Mouse (Mus musculus): ENCODE results near the gene Npepps. TPM values are rescaled to one million over a fixed set of nuclear protein-coding genes. Genes with fewer than 3 reads are reported as not detected.
A peak's percentile ranks its signal among the peaks of the same experiment; 100 is the strongest.
"Not testable (repeated sequence)": the region's sequence is repeated elsewhere in the genome, so short reads cannot be mapped to it uniquely, and the experiment has no call there.

Gene Npepps
- polyA plus RNA-seq (2016; fragmentation: Nextera tagmentation; extraction: Ambion mirVana), result 127 and 133 TPM in 2 replicates

DNA sequence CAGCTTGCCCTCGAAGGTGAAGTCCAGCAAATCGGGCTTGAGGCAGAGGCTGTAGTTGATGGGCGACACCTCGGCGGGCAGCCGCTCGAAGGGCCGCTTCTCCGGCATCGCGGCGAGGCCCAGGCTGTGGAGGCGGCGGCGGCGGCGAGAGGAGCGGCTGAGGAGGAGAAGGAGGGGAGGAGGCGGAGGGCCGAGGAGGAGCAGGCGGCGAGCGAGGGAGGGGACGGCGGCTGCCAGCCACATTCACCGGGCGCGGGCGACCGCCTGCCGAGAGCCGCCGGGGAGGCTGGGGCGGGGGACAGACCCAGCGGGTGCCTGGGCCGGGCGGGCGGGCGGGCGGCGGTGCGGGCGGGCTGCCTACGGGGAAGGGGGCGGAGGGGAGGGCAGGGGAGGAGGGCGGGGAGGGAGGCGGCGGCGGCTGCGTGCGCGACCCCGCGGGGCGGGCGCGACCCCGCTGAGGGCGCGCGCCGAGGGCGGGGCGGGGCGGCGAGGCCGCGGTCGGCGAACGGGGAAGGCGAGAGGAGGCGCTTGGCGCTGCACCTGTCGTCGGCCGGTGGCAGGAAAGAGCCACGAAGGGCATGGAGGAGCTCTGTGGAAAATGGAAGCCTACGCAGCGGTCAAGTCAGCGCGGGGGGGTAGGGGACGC, at the start of gene Npepps:
Gene Npepps, minus strand, starts transcription at position 423 of the 646 bp plus-strand sequence.
- ATAC-seq (ENCODE audit: low FRiP score, low read depth), result peak; percentile 64
- Histone ChIP-seq H3K4me1 (peaks cover 13% of the 10 kb centered on the region), H3K9me3 (no peaks in the 10 kb centered on the region), H3K27me3 (replicated peaks) (no peaks in the 10 kb centered on the region), H3K4me3 (peak within 1 kb of the TSS; percentile 98), H3K36me3 (no peaks in the 10 kb centered on the region), H3K9ac (peak within 1 kb of the TSS; percentile 99), H3K27ac (peak within 1 kb of the TSS; percentile 97), H3K4me2 (replicated peaks) (peak within 1 kb of the TSS; percentile 66)
- WGBS, result under 1% methylated on average over 66 of the region's 83 CpGs

DNA sequence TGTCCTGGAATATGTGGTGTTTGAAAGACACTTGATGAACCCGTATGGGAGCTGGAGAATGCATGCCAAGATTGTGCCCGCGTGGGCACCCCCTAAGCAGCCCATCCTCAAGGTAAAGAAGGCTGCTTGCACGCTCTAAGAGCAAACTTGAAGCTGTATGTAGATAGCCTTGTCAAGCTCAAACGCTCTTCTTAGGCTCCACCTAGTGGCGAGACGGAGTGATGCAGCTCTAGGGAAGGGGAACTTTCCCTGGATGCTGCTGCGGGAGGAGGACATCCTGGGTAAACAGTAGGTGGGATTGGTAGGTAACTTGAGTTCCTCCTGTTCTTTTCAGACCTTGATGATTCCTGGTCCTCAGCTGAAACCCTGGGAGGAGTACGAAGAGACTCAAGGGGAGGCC, 47.7 kb upstream of the Npepps start:
- H3K36me3 ChIP-seq, result peaks cover 61% of the 10 kb centered on the region
- H3K9ac ChIP-seq, result no peak overlapping the region
- no peak overlapping the region for H3K4me2 ChIP-seq (replicated peaks)
- no peaks in the 10 kb centered on the region; the same call in 1 of the 2 replicates for H3K4me1 ChIP-seq
- no peak overlapping the region for H3K27ac ChIP-seq
- no peak overlapping the region for H3K4me3 ChIP-seq
- no peaks in the 10 kb centered on the region for H3K27me3 ChIP-seq (replicated peaks)
- WGBS, result 31% methylated on average over 9 of the region's 9 CpGs
- ATAC-seq (ENCODE audit: low FRiP score, low read depth), result no peak
- H3K9me3 ChIP-seq, result no peaks in the 10 kb centered on the region

DNA sequence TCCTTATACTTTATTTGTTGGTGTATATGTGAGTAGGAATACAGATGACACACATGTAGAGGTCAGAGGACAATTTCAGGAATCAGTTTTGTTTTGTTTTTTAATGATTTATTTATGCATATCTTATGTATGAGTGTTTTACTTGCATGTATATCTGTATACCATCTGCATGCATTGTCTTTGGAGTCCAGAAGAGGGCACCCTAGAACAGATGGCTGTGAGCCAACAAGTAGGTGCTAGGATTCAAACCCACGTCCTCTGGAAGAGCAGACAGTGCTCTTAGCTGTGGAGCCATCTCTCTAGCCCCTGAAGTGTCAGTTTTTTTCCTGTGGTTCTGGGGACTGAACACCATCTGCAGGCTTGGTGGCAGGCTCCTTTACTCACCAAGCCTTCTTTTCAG, 44.8 kb upstream of the Npepps start:
- ATAC-seq (ENCODE audit: low FRiP score, low read depth), result no peak
- Histone ChIP-seq H3K4me2 (replicated peaks) (no peak overlapping the region), H3K4me3 (no peak overlapping the region), H3K27ac (no peak overlapping the region), H3K27me3 (replicated peaks) (no peaks in the 10 kb centered on the region), H3K36me3 (peaks cover 64% of the 10 kb centered on the region), H3K9ac (no peak overlapping the region), H3K9me3 (no peaks in the 10 kb centered on the region), H3K4me1 (no peaks in the 10 kb centered on the region)
- WGBS, result 82% methylated on average over 1 of the region's 1 CpGs

DNA sequence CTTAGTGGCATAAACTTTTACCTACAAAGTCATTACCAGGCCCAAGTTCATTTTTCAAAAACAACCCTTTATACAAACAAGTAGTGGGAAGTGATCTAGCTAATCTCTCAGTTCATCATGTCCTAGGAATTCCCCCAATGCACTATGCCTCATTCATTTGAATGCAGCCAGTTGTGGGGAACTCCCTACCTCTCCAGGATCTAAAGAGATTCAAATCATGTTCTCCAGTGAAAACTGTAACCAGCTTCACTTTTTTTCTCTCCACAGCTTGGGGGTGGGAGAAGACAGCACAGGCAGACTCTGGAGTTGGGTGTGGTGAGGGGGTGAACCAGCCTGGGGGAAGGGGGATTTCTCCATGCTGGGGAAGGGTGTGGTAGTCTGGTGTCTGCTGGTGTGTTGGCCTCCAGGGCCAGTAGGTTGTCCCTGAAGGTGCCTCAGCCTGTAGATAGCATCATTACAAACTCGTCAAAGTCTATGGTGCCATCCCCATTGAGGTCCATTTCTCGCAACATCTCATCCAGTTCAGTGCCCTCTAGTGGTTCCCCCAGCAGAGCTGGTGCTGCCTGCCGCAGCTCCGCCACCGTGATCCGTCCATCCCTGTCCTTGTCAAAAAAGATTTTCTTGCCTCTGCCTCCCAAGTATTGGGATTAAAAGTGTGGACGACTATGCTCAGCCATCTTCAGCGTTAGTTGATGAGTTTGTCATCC, 41.6 kb upstream of the Npepps start:
- not testable (repeated sequence) for H3K9ac ChIP-seq; H3K4me2 ChIP-seq (replicated peaks); ATAC-seq (ENCODE audit: low FRiP score, low read depth); H3K27me3 ChIP-seq (replicated peaks); H3K4me3 ChIP-seq; H3K4me1 ChIP-seq; H3K9me3 ChIP-seq; H3K27ac ChIP-seq
- H3K36me3 ChIP-seq, result peaks cover 46% of the 10 kb centered on the region
- 81% methylated on average over 8 of the region's 8 CpGs for WGBS

DNA sequence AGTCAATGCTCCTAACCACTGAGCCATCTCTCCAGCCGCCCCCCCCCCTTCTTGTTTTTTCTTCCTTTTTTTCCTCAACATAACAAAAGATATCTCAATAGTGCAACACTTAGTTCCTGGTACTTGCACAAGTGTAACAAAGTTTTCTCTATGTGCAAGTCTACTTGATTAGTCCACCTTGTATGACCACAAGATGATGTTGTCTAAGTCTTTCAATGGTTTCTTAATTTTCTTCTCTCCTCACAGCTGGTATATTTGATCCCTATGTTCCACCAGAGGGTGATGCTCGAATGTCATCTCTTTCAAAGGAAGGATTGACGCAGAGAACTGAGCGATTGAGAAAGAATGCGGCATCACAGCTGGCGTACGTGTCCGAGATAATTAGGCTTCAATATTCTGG, 40.8 kb upstream of the Npepps start:
- Histone ChIP-seq H3K4me1 (peaks cover 3% of the 10 kb centered on the region; the same call in 1 of the 2 replicates), H3K27me3 (replicated peaks) (no peaks in the 10 kb centered on the region), H3K4me3 (no peak overlapping the region), H3K27ac (no peak overlapping the region), H3K4me2 (replicated peaks) (no peak overlapping the region), H3K9me3 (no peaks in the 10 kb centered on the region), H3K36me3 (peaks cover 37% of the 10 kb centered on the region), H3K9ac (no peak overlapping the region)
- ATAC-seq (ENCODE audit: low FRiP score, low read depth), result no peak
- 93% methylated on average over 8 of the region's 8 CpGs for whole genome bisulfite sequencing

DNA sequence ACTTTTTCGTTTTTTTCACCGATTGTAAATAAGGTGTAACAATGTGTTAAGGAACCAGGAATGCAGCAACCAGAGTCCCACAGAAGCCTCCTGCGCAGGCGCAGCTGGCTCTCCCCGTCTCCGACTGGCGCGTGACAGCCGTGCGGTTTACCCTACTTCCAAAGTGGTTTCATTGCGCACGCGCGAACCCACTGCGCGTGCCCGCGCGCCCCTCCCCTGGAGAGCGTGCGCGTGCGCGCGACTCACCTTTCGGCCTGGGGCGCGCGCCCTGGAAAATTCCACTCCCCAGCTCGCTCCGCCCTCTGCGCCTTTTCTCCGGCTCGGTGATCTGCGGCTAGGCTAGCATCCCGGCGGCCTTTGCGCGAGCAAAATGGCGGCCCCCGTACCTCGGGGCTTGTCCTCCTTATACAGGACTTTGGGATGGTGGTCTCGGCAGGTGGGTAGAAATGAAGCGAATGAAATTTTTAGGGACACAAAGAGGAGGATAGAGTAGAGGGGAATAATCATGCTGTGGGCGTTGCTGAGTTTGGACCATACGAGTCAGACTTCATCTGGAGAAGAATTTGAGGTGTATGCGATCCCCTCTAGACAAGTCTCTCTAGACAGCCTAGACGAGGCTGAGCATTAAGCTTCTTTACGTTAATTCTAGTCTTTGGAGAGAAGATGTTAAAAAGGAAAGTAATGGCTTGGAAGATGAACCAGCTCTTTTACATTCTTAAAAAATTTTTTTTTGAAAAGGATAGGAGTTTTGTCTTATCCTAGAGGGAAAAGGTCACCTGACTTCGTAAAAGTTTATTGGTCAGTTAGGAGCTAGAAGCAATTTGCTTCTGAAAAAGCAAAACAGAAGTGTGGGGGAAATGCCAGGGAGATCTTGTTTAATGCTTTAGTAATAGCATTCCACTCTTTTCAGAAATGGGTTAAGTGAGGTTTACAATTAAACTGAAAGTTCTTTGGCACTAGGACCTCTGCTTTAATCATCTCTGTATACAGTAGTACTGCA, 35.4 kb upstream of the Npepps start, which contains the start of gene Mrpl45:
Gene Mrpl45, plus strand, starts transcription at position 213 of the 1,000 bp plus-strand sequence.
- ATAC-seq (ENCODE audit: low FRiP score, low read depth), result peak; percentile 92
- Histone ChIP-seq H3K9ac (peak within 1 kb of the TSS; percentile 53), H3K4me3 (peak within 1 kb of the TSS; percentile 50), H3K36me3 (peaks cover 4% of the 10 kb centered on the region; the same call in 1 of the 2 replicates), H3K27ac (0 out of 2 replicates have a peak within 1 kb of the TSS, but pooled peaks have one; percentile 46), H3K27me3 (replicated peaks) (no peaks in the 10 kb centered on the region), H3K9me3 (no peaks in the 10 kb centered on the region), H3K4me2 (replicated peaks) (peak within 1 kb of the TSS; percentile 61), H3K4me1 (peaks cover 11% of the 10 kb centered on the region)
- WGBS, result under 1% methylated on average over 50 of the region's 50 CpGs

DNA sequence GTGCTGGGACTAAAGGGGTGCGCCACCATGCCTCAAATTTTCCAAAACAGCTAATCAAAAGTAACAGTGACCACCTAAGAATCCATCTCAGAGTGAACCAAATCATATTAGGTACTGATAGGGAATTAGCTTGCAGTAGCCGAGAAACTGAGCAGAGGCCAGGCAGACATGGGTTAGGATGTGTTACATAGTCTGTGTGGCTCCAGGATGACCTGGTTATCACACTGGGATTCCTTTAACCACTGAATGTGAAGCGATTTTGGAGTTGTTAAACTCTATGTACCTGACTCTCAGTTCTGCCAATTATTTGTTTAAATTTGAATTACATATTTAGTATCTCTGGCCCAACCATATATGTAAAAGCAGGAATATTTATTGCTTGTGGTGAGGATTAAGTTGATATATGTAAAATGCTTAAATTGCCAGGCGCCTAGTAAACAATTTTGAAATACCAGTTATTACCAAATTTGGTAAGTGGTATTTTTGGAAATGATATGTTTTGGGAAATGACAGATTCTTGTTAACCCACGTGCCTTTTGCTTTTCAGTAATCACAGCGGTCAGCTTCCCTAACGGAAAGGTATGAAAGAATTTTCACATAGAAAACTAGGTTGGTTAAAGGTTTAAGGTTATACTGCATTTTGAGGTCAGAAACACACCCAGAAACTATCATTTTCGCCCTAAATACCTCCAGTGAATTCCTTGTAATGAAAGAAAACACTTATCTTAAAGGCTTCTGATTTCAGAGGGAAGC, 34.5 kb upstream of the Npepps start:
- Histone ChIP-seq H3K9ac (no peak overlapping the region), H3K4me2 (replicated peaks) (peak overlapping the region; percentile 61), H3K27me3 (replicated peaks) (no peaks in the 10 kb centered on the region), H3K36me3 (peaks cover 4% of the 10 kb centered on the region; the same call in 1 of the 2 replicates), H3K9me3 (no peaks in the 10 kb centered on the region), H3K4me3 (no peak overlapping the region; the same call in 1 of the 2 replicates), H3K27ac (no peak overlapping the region), H3K4me1 (peaks cover 18% of the 10 kb centered on the region)
- no peak; the same call in 1 of the 2 replicates for ATAC-seq (ENCODE audit: low FRiP score, low read depth)
- 52% methylated on average over 8 of the region's 8 CpGs for WGBS

DNA sequence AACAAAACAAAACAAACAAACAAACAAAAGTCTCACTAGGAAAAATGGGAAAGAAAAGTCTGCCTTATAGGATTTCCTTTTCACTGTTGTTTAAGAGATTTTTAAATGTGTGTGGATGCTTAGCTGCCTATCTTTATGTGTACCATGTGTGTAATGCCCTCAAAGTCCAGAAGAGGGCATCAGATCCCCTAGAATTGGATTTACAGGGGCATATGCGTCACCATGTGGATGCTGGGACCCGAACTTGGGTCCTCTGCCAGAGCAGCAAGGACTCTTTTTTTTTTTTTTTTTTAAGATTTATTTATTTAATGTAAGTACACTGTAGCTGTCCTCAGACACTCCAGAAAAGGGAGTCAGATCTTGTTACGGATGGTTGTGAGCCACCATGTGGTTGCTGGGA, 33.7 kb upstream of the Npepps start:
- Histone ChIP-seq H3K36me3 (peaks cover 4% of the 10 kb centered on the region; the same call in 1 of the 2 replicates), H3K27ac (no peak overlapping the region), H3K4me3 (no peak overlapping the region), H3K9me3 (no peaks in the 10 kb centered on the region), H3K9ac (no peak overlapping the region), H3K27me3 (replicated peaks) (no peaks in the 10 kb centered on the region), H3K4me2 (replicated peaks) (no peak overlapping the region), H3K4me1 (peaks cover 24% of the 10 kb centered on the region)
- ATAC-seq (ENCODE audit: low FRiP score, low read depth), result no peak
- 96% methylated on average over 3 of the region's 3 CpGs for WGBS

DNA sequence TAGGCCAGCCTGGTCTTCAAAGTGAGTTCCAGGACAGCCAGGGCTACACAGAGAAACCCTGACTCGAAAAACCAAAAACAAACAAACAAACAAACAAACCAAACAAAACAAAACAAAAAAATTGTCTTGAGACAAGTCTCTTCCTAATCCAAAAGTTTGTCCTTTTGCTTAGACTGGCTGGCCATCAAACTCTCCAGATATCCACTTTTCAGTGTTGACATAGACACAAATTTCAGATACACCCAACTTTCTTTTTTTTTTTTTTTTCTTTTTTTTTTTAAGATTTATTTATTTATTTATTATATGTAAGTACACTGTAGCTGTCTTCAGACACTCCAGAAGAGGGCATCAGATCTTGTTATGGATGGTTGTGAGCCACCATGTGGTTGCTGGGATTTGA, 32.4 kb upstream of the Npepps start:
- not testable (repeated sequence) for H3K9ac ChIP-seq; H3K4me3 ChIP-seq; H3K27me3 ChIP-seq (replicated peaks); H3K27ac ChIP-seq; H3K36me3 ChIP-seq; H3K4me2 ChIP-seq (replicated peaks); ATAC-seq (ENCODE audit: low FRiP score, low read depth); H3K9me3 ChIP-seq
- peaks cover 24% of the 10 kb centered on the region for H3K4me1 ChIP-seq
- WGBS, result 73% methylated on average over 1 of the region's 1 CpGs

DNA sequence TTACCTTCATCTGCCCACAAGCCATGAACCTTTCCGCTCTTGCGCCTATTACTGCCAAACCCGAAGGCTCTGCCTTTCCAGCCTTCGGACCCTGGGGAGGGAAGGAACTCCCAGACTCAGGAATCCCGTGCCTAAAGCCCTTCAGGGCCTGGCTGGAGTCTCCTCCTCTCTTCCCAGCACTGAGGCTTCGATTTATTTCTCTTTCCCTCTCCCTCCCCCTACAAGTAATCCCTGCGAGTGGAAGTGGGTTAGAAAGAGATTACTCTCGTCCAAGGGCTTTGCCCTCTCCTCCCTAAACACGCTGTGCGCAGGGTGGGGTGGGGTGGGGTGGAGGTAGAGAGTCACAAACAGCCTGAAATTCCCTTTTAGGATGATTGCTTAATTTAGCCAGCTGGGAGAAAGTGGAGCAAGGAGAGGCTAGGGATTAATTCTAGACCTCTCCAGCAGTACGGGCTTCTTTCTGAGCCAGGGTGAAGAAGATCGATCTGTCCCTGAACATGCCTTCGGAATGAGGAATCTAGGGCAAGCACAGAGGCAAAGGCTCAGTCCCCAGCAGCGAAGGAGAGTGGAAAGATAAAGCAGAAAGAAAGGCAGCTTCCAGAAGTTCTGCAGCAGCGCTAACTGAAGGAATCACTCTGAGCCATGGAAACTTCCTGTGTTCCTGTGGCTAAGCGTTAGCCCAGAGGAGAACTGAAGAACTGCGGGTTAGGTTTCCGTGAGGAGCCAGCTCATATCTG, 30.6 kb upstream of the Npepps start:
- 8% methylated on average over 18 of the region's 18 CpGs for WGBS

More for the DNA sequence above, 30.6 kb upstream of the Npepps start:
- H3K9me3 ChIP-seq, result no peaks in the 10 kb centered on the region
- H3K36me3 ChIP-seq, result no peaks in the 10 kb centered on the region
- peak overlapping the region; percentile 73 for H3K4me2 ChIP-seq (replicated peaks)
- no peak for ATAC-seq (ENCODE audit: low FRiP score, low read depth)
- H3K27ac ChIP-seq, result no peak overlapping the region
- peak overlapping the region; percentile 2; the same call in 1 of the 2 replicates for H3K4me3 ChIP-seq
- H3K4me1 ChIP-seq, result peaks cover 20% of the 10 kb centered on the region
- H3K27me3 ChIP-seq (replicated peaks), result no peaks in the 10 kb centered on the region
- peak overlapping the region; percentile 26; the same call in 1 of the 2 replicates for H3K9ac ChIP-seq
